Mouse (Mus musculus): ENCODE results near the gene Ncaph2. TPM values are rescaled to one million over a fixed set of nuclear protein-coding genes. Genes with fewer than 3 reads are reported as not detected.

Ncaph2 gene
- polyA plus RNA-seq, 1 experiment, result 149 TPM

GRCm38 (mm10) chr15:89323656-89324055 lies 31.9 kb upstream of the Ncaph2 start:
- Histone ChIP-seq H3K4me1 (ENCODE audit: control insufficient read depth, insufficient read depth, insufficient read length, low read length) (peaks cover 8% of the 10 kb centered on the region), H3K36me3 (ENCODE audit: control insufficient read depth, insufficient read depth, low read length) (no peaks in the 10 kb centered on the region), H3K27me3 (ENCODE audit: control insufficient read depth, insufficient read depth, low read length) (peaks cover 9% of the 10 kb centered on the region; the same call in 1 of the 2 replicates), H3K4me3 (ENCODE audit: low read depth, low read length) (no peak overlapping the region), H3K27ac (ENCODE audit: insufficient read depth, low read depth, low read length) (no peak overlapping the region)
- WGBS, result 85% methylated on average over 4 of the region's 4 CpGs
- TF ChIP-seq CTCF (IDR thresholded peaks at IDR 0.05; ENCODE audit: extremely low read depth, insufficient read length, insufficient replicate concordance, low read depth, low read length) (no peak), POLR2A (IDR thresholded peaks at IDR 0.05; ENCODE audit: low read depth, low read length) (no peak)

- H3K27ac ChIP-seq (ENCODE audit: insufficient read depth, low read depth, low read length), result no peak overlapping the region
- H3K4me1 ChIP-seq (ENCODE audit: control insufficient read depth, insufficient read depth, insufficient read length, low read length), result peaks cover 8% of the 10 kb centered on the region
- no peaks in the 10 kb centered on the region for H3K36me3 ChIP-seq (ENCODE audit: control insufficient read depth, insufficient read depth, low read length)
- no peak for TF ChIP-seq CTCF (IDR thresholded peaks at IDR 0.05; ENCODE audit: extremely low read depth, insufficient read length, insufficient replicate concordance, low read depth, low read length)
- no peak for TF ChIP-seq POLR2A (IDR thresholded peaks at IDR 0.05; ENCODE audit: low read depth, low read length)
- WGBS, result 73% methylated on average over 5 of the region's 5 CpGs
- peaks cover 9% of the 10 kb centered on the region; the same call in 1 of the 2 replicates for H3K27me3 ChIP-seq (ENCODE audit: control insufficient read depth, insufficient read depth, low read length)
- no peak overlapping the region for H3K4me3 ChIP-seq (ENCODE audit: low read depth, low read length)
Observed at GRCm38 (mm10) chr15:89326441-89326840, 29.1 kb upstream of the Ncaph2 start.

- 85% methylated on average over 7 of the region's 7 CpGs for WGBS
- H3K4me1 ChIP-seq (ENCODE audit: control insufficient read depth, insufficient read depth, insufficient read length, low read length), result no peaks in the 10 kb centered on the region
- H3K27ac ChIP-seq (ENCODE audit: insufficient read depth, low read depth, low read length), result no peak within 1 kb of the TSS
- H3K4me3 ChIP-seq (ENCODE audit: low read depth, low read length), result no peak within 1 kb of the TSS
- H3K36me3 ChIP-seq (ENCODE audit: control insufficient read depth, insufficient read depth, low read length), result no peaks in the 10 kb centered on the region
- TF ChIP-seq CTCF (IDR thresholded peaks at IDR 0.05; ENCODE audit: extremely low read depth, insufficient read length, insufficient replicate concordance, low read depth, low read length), result no peak
- no peak for TF ChIP-seq POLR2A (IDR thresholded peaks at IDR 0.05; ENCODE audit: low read depth, low read length)
- no peaks in the 10 kb centered on the region; the same call in 1 of the 2 replicates for H3K27me3 ChIP-seq (ENCODE audit: control insufficient read depth, insufficient read depth, low read length)
Observed at GRCm38 (mm10) chr15:89334271-89334670, 21.2 kb upstream of the Ncaph2 start, which contains the start of gene Miox. TSS of gene Miox (plus strand) at chr15:89334398.

GRCm38 (mm10) chr15:89334774-89335537 lies 20.6 kb upstream of the Ncaph2 start:
- no peaks in the 10 kb centered on the region for H3K36me3 ChIP-seq (ENCODE audit: control insufficient read depth, insufficient read depth, low read length)

GRCm38 (mm10) chr15:89336422-89336821 lies 19.1 kb upstream of the Ncaph2 start:
- Histone ChIP-seq H3K36me3 (ENCODE audit: control insufficient read depth, insufficient read depth, low read length) (no peaks in the 10 kb centered on the region), H3K4me3 (ENCODE audit: low read depth, low read length) (no peak overlapping the region), H3K4me1 (ENCODE audit: control insufficient read depth, insufficient read depth, insufficient read length, low read length) (peaks cover 2% of the 10 kb centered on the region; the same call in 1 of the 2 replicates), H3K27me3 (ENCODE audit: control insufficient read depth, insufficient read depth, low read length) (no peaks in the 10 kb centered on the region; the same call in 1 of the 2 replicates), H3K27ac (ENCODE audit: insufficient read depth, low read depth, low read length) (no peak overlapping the region)
- no peak for TF ChIP-seq CTCF (IDR thresholded peaks at IDR 0.05; ENCODE audit: extremely low read depth, insufficient read length, insufficient replicate concordance, low read depth, low read length)
- TF ChIP-seq POLR2A (IDR thresholded peaks at IDR 0.05; ENCODE audit: low read depth, low read length), result no peak
- 76% methylated on average over 14 of the region's 14 CpGs for WGBS

More at GRCm38 (mm10) chr15:89334774-89335537, 20.6 kb upstream of the Ncaph2 start:
- Histone ChIP-seq H3K4me3 (ENCODE audit: low read depth, low read length) (no peak overlapping the region), H3K27ac (ENCODE audit: insufficient read depth, low read depth, low read length) (no peak overlapping the region), H3K4me1 (ENCODE audit: control insufficient read depth, insufficient read depth, insufficient read length, low read length) (peaks cover 2% of the 10 kb centered on the region; the same call in 1 of the 2 replicates), H3K27me3 (ENCODE audit: control insufficient read depth, insufficient read depth, low read length) (no peaks in the 10 kb centered on the region; the same call in 1 of the 2 replicates)
- WGBS, result 67% methylated on average over 17 of the region's 17 CpGs
- TF ChIP-seq CTCF (IDR thresholded peaks at IDR 0.05; ENCODE audit: extremely low read depth, insufficient read length, insufficient replicate concordance, low read depth, low read length) (no peak), POLR2A (IDR thresholded peaks at IDR 0.05; ENCODE audit: low read depth, low read length) (no peak)

- H3K36me3 ChIP-seq (ENCODE audit: control insufficient read depth, insufficient read depth, low read length), result no peaks in the 10 kb centered on the region
Observed at GRCm38 (mm10) chr15:89339696-89340095, 15.8 kb upstream of the Ncaph2 start.

GRCm38 (mm10) chr15:89340136-89340535 lies 15.4 kb upstream of the Ncaph2 start:
- 56% methylated on average over 3 of the region's 3 CpGs for WGBS
- Histone ChIP-seq H3K27ac (ENCODE audit: insufficient read depth, low read depth, low read length) (0 out of 2 replicates have a peak overlapping the region, but pooled peaks have one; percentile 3), H3K4me3 (ENCODE audit: low read depth, low read length) (no peak overlapping the region), H3K36me3 (ENCODE audit: control insufficient read depth, insufficient read depth, low read length) (no peaks in the 10 kb centered on the region), H3K27me3 (ENCODE audit: control insufficient read depth, insufficient read depth, low read length) (no peaks in the 10 kb centered on the region), H3K4me1 (ENCODE audit: control insufficient read depth, insufficient read depth, insufficient read length, low read length) (peaks cover 2% of the 10 kb centered on the region; the same call in 1 of the 2 replicates)
- TF ChIP-seq CTCF (IDR thresholded peaks at IDR 0.05; ENCODE audit: extremely low read depth, insufficient read length, insufficient replicate concordance, low read depth, low read length) (no peak), POLR2A (IDR thresholded peaks at IDR 0.05; ENCODE audit: low read depth, low read length) (no peak)

More at GRCm38 (mm10) chr15:89339696-89340095, 15.8 kb upstream of the Ncaph2 start:
- no peak overlapping the region for H3K4me3 ChIP-seq (ENCODE audit: low read depth, low read length)
- peaks cover 2% of the 10 kb centered on the region; the same call in 1 of the 2 replicates for H3K4me1 ChIP-seq (ENCODE audit: control insufficient read depth, insufficient read depth, insufficient read length, low read length)
- TF ChIP-seq POLR2A (IDR thresholded peaks at IDR 0.05; ENCODE audit: low read depth, low read length), result no peak
- TF ChIP-seq CTCF (IDR thresholded peaks at IDR 0.05; ENCODE audit: extremely low read depth, insufficient read length, insufficient replicate concordance, low read depth, low read length), result no peak
- H3K27me3 ChIP-seq (ENCODE audit: control insufficient read depth, insufficient read depth, low read length), result no peaks in the 10 kb centered on the region
- WGBS, result 72% methylated on average over 2 of the region's 2 CpGs
- H3K27ac ChIP-seq (ENCODE audit: insufficient read depth, low read depth, low read length), result 0 out of 2 replicates have a peak overlapping the region, but pooled peaks have one; percentile 3
